Mouse (Mus musculus) embryonic facial prominence, embryonic 13.5 days (tissue): ENCODE results near the gene Pls1. TPM values are rescaled to one million over a fixed set of nuclear protein-coding genes. Genes with fewer than 3 reads are reported as not detected.

Experiments
- ATAC-seq: fragments of 200-750 bp; cut with Nextera tagmentation; 2 replicates; pipeline ENCODE4 v1.8.0; 2017; ENCODE audit warnings: low read depth; ENCODE audit not compliant: insufficient number of reproducible peaks, insufficient read depth, low FRiP score, low TSS enrichment
- H3K27ac ChIP-seq: fragments of 300-500 bp; sonication (generic); 2 replicates; pipeline ENCODE4 v1.5.1; 2015; ENCODE audit warnings: moderate library complexity, mild to moderate bottlenecking, inconsistent platforms
- H3K27me3 ChIP-seq: fragments of 300-500 bp; sonication (generic); 2 replicates; pipeline ENCODE4 v1.6.1; 2015; ENCODE audit warnings: mild to moderate bottlenecking, inconsistent platforms
- H3K36me3 ChIP-seq: fragments of 300-500 bp; sonication (generic); 2 replicates; pipeline ENCODE4 v1.6.1; 2015; ENCODE audit warnings: mild to moderate bottlenecking, inconsistent platforms
- H3K4me1 ChIP-seq: fragments of 300-500 bp; sonication (generic); 2 replicates; pipeline ENCODE4 v1.6.1; 2015; ENCODE audit warnings: inconsistent platforms
- H3K4me2 ChIP-seq: fragments of 300-500 bp; sonication (generic); 2 replicates; pipeline ENCODE4 v1.6.1; 2015; ENCODE audit warnings: moderate library complexity, mild to moderate bottlenecking, inconsistent platforms
- H3K4me3 ChIP-seq: fragments of 300-500 bp; sonication (generic); 2 replicates; pipeline ENCODE4 v1.5.1; 2015; ENCODE audit warnings: mild to moderate bottlenecking, inconsistent platforms
- H3K9ac ChIP-seq: fragments of 300-500 bp; sonication (generic); 2 replicates; pipeline ENCODE4 v1.6.1; 2015; ENCODE audit warnings: mild to moderate bottlenecking, inconsistent platforms
- H3K9me3 ChIP-seq: fragments of 300-500 bp; sonication (generic); 2 replicates; pipeline ENCODE4 v1.6.1; 2016; ENCODE audit warnings: inconsistent platforms
- WGBS: fragments of 180-500 bp; shearing (Covaris S2); methylation state at CpG from one replicate; pipeline ENCODE4 v1.1.7; 2015; ENCODE audit warnings: mixed read lengths; 5-methylcytosine and 5-hydroxymethylcytosine counted together
- polyA plus RNA-seq: library from polyadenylated mRNA; unstranded; fragments of >200 nt; fragmentation: Nextera tagmentation; extraction: Ambion mirVana; gene quantifications from 2 replicates; pipeline ENCODE4 v1.2.1, GENCODE M21; 2015

The Pls1 gene
- polyA plus RNA-seq, 1 experiment from 2014 or later = 3.8 TPM

GRCm38 (mm10) chr9:95834799-95835198, 10.3 kb downstream of the Pls1 start:
- Histone ChIP-seq H3K9me3 (no peaks in the 10 kb centered on the region), H3K27me3 (no peaks in the 10 kb centered on the region), H3K9ac (no peak overlapping the region), H3K4me1 (no peaks in the 10 kb centered on the region), H3K4me3 (no peak overlapping the region), H3K36me3 (no peaks in the 10 kb centered on the region), H3K4me2 (no peak overlapping the region), H3K27ac (no peak overlapping the region)
- ATAC-seq = no peak
- 66% methylated on average over 3 of the region's 3 CpGs for WGBS

GRCm38 (mm10) chr9:95832758-95833157, 12.4 kb downstream of the Pls1 start:
- no peaks in the 10 kb centered on the region for H3K27me3 ChIP-seq
- ATAC-seq = no peak
- no peaks in the 10 kb centered on the region for H3K9me3 ChIP-seq
- H3K9ac ChIP-seq = no peak overlapping the region
- no peak overlapping the region for H3K27ac ChIP-seq
- WGBS = 75% methylated on average over 3 of the region's 3 CpGs
- H3K4me2 ChIP-seq = no peak overlapping the region
- H3K4me1 ChIP-seq = no peaks in the 10 kb centered on the region
- H3K4me3 ChIP-seq = no peak overlapping the region
- H3K36me3 ChIP-seq = no peaks in the 10 kb centered on the region

- Histone ChIP-seq H3K9me3 (no peaks in the 10 kb centered on the region), H3K27ac (no peak overlapping the region), H3K4me2 (no peak overlapping the region), H3K36me3 (no peaks in the 10 kb centered on the region), H3K4me3 (no peak overlapping the region), H3K4me1 (no peaks in the 10 kb centered on the region), H3K27me3 (no peaks in the 10 kb centered on the region), H3K9ac (no peak overlapping the region)
- WGBS = 91% methylated on average over 5 of the region's 5 CpGs
- ATAC-seq = no peak
These were observed 17.5 kb downstream of the Pls1 start for GRCm38 (mm10) chr9:95827565-95827964.

- Histone ChIP-seq H3K27ac (no peak overlapping the region), H3K4me2 (no peak overlapping the region), H3K9me3 (no peaks in the 10 kb centered on the region), H3K36me3 (no peaks in the 10 kb centered on the region), H3K4me1 (no peaks in the 10 kb centered on the region), H3K4me3 (no peak overlapping the region), H3K27me3 (no peaks in the 10 kb centered on the region), H3K9ac (no peak overlapping the region)
- no peak for ATAC-seq
- 80% methylated on average over 7 of the region's 7 CpGs for WGBS
These were observed 22.6 kb downstream of the Pls1 start for GRCm38 (mm10) chr9:95822531-95822930.

GRCm38 (mm10) chr9:95815706-95816105, 29.4 kb downstream of the Pls1 start:
- Histone ChIP-seq H3K27ac (no peak overlapping the region), H3K36me3 (no peaks in the 10 kb centered on the region), H3K4me3 (no peak overlapping the region), H3K4me1 (peaks cover 8% of the 10 kb centered on the region; the same call in 1 of the 2 replicates), H3K4me2 (no peak overlapping the region), H3K27me3 (no peaks in the 10 kb centered on the region), H3K9ac (no peak overlapping the region), H3K9me3 (no peaks in the 10 kb centered on the region)
- no peak for ATAC-seq
- WGBS = 88% methylated on average over 4 of the region's 4 CpGs

GRCm38 (mm10) chr9:95815015-95815673, 30.0 kb downstream of the Pls1 start:
- H3K4me3 ChIP-seq = no peak overlapping the region
- H3K27ac ChIP-seq = no peak overlapping the region
- no peak overlapping the region for H3K4me2 ChIP-seq
- WGBS = 66% methylated on average over 11 of the region's 11 CpGs
- H3K36me3 ChIP-seq = no peaks in the 10 kb centered on the region
- no peak for ATAC-seq
- peaks cover 8% of the 10 kb centered on the region; the same call in 1 of the 2 replicates for H3K4me1 ChIP-seq
- H3K9me3 ChIP-seq = no peaks in the 10 kb centered on the region; the same call in 1 of the 2 replicates
- no peaks in the 10 kb centered on the region for H3K27me3 ChIP-seq
- H3K9ac ChIP-seq = no peak overlapping the region

- Histone ChIP-seq H3K4me2 (peak overlapping the region; percentile 4), H3K9ac (no peak overlapping the region)
- ATAC-seq = peak; percentile 59; the same call in 1 of the 2 replicates
These were observed 31.2 kb downstream of the Pls1 start for GRCm38 (mm10) chr9:95813721-95814531.

GRCm38 (mm10) chr9:95811817-95812216, 33.3 kb downstream of the Pls1 start:
- no peak overlapping the region for H3K9ac ChIP-seq
- no peaks in the 10 kb centered on the region; the same call in 1 of the 2 replicates for H3K9me3 ChIP-seq
- no peak overlapping the region for H3K4me3 ChIP-seq
- H3K27me3 ChIP-seq = no peaks in the 10 kb centered on the region
- peaks cover 8% of the 10 kb centered on the region; the same call in 1 of the 2 replicates for H3K4me1 ChIP-seq
- H3K36me3 ChIP-seq = no peaks in the 10 kb centered on the region
- H3K4me2 ChIP-seq = no peak overlapping the region
- no peak for ATAC-seq
- H3K27ac ChIP-seq = no peak overlapping the region
- whole genome bisulfite sequencing = 96% methylated on average over 4 of the region's 4 CpGs

More at GRCm38 (mm10) chr9:95813721-95814531, 31.2 kb downstream of the Pls1 start:
- 31% methylated on average over 20 of the region's 20 CpGs for WGBS
- no peaks in the 10 kb centered on the region for H3K36me3 ChIP-seq
- no peaks in the 10 kb centered on the region; the same call in 1 of the 2 replicates for H3K9me3 ChIP-seq
- peaks cover 8% of the 10 kb centered on the region; the same call in 1 of the 2 replicates for H3K4me1 ChIP-seq
- no peak overlapping the region for H3K27ac ChIP-seq
- H3K27me3 ChIP-seq = no peaks in the 10 kb centered on the region
- H3K4me3 ChIP-seq = no peak overlapping the region

- Histone ChIP-seq H3K36me3 (no peaks in the 10 kb centered on the region), H3K27ac (no peak overlapping the region), H3K9ac (no peak overlapping the region), H3K27me3 (no peaks in the 10 kb centered on the region), H3K4me3 (no peak overlapping the region), H3K4me1 (peaks cover 8% of the 10 kb centered on the region; the same call in 1 of the 2 replicates), H3K9me3 (no peaks in the 10 kb centered on the region; the same call in 1 of the 2 replicates), H3K4me2 (no peak overlapping the region)
- 78% methylated on average over 4 of the region's 4 CpGs for WGBS
- ATAC-seq = no peak
These were observed 35.5 kb downstream of the Pls1 start for GRCm38 (mm10) chr9:95809596-95809995.

GRCm38 (mm10) chr9:95805449-95805848, 39.7 kb downstream of the Pls1 start:
- no peaks in the 10 kb centered on the region for H3K36me3 ChIP-seq
- ATAC-seq = no peak

GRCm38 (mm10) chr9:95803783-95804182, 41.3 kb downstream of the Pls1 start:
- H3K27ac ChIP-seq = no peak overlapping the region
- H3K9ac ChIP-seq = no peak overlapping the region
- H3K9me3 ChIP-seq = no peaks in the 10 kb centered on the region
- H3K27me3 ChIP-seq = no peaks in the 10 kb centered on the region
- no peaks in the 10 kb centered on the region for H3K36me3 ChIP-seq
- 83% methylated on average over 3 of the region's 3 CpGs for WGBS
- no peaks in the 10 kb centered on the region for H3K4me1 ChIP-seq
- H3K4me3 ChIP-seq = no peak overlapping the region
- no peak overlapping the region for H3K4me2 ChIP-seq
- ATAC-seq = no peak

More at GRCm38 (mm10) chr9:95805449-95805848, 39.7 kb downstream of the Pls1 start:
- WGBS = 86% methylated on average over 12 of the region's 12 CpGs
- Histone ChIP-seq H3K9me3 (no peaks in the 10 kb centered on the region), H3K27me3 (no peaks in the 10 kb centered on the region), H3K4me3 (no peak overlapping the region), H3K4me1 (no peaks in the 10 kb centered on the region), H3K27ac (no peak overlapping the region), H3K9ac (no peak overlapping the region), H3K4me2 (no peak overlapping the region)
